Mouse (Mus musculus): ENCODE results near the gene Mertk. TPM values are rescaled to one million over a fixed set of nuclear protein-coding genes. Genes with fewer than 3 reads are reported as not detected.

Mertk gene
- polyA plus RNA-seq, 1 experiment from 2014 or later: 4.9 TPM

GRCm38 (mm10) chr2:128818956-128819643 is 120.3 kb downstream of the Mertk start:
- 17% methylated on average over 14 of the region's 14 CpGs for whole genome bisulfite sequencing
- H3K27ac ChIP-seq (replicated peaks in 1 of 2; ENCODE audit: control insufficient read depth in 1 of 2, insufficient read depth in 1 of 2, low read depth in 2 of 2, low read length in 2 of 2): peak overlapping the region; percentile 86 to 92
- peak overlapping the region; percentile 79 for H3K9ac ChIP-seq (ENCODE audit: low read length)
- no peaks in the 10 kb centered on the region for H3K9me3 ChIP-seq (ENCODE audit: control insufficient read depth, low read length)
- no peaks in the 10 kb centered on the region for H3K27me3 ChIP-seq (ENCODE audit: control insufficient read depth, insufficient read depth, low read length)
- H3K36me3 ChIP-seq (ENCODE audit: control insufficient read depth, insufficient read depth, low read length): 0 out of 2 replicates have a peak, but pooled peaks cover 3% of the 10 kb centered on the region
- no peak for ATAC-seq (ENCODE audit: insufficient number of reproducible peaks, insufficient read depth, low FRiP score, low read depth)
- H3K4me3 ChIP-seq (ENCODE audit: control insufficient read depth in 1 of 2, insufficient read depth in 1 of 2, low read depth in 1 of 2, low read length in 2 of 2): peak overlapping the region; percentile 76 to 87
- peaks cover 3 to 11% of the 10 kb centered on the region in 2 experiments; a peak in 3 of 4 replicates for H3K4me1 ChIP-seq (ENCODE audit: control insufficient read depth in 2 of 2, insufficient read depth in 2 of 2, low read length in 2 of 2)
- peak overlapping the region; percentile 80 for H3K4me2 ChIP-seq (ENCODE audit: low read length)

GRCm38 (mm10) chr2:128820631-128821030 is 121.9 kb downstream of the Mertk start:
- Histone ChIP-seq H3K4me2 (ENCODE audit: low read length) (no peak overlapping the region), H3K9ac (ENCODE audit: low read length) (no peak overlapping the region), H3K4me1 (ENCODE audit: control insufficient read depth in 2 of 2, insufficient read depth in 2 of 2, low read length in 2 of 2) (peaks cover 0 to 11% of the 10 kb centered on the region in 2 experiments; a peak in 2 of 4 replicates), H3K36me3 (ENCODE audit: control insufficient read depth, insufficient read depth, low read length) (0 out of 2 replicates have a peak, but pooled peaks cover 5% of the 10 kb centered on the region), H3K27ac (replicated peaks in 1 of 2; ENCODE audit: control insufficient read depth in 1 of 2, insufficient read depth in 1 of 2, low read depth in 2 of 2, low read length in 2 of 2) (no peak overlapping the region), H3K4me3 (ENCODE audit: control insufficient read depth in 1 of 2, insufficient read depth in 1 of 2, low read depth in 1 of 2, low read length in 2 of 2) (no peak overlapping the region), H3K27me3 (ENCODE audit: control insufficient read depth, insufficient read depth, low read length) (no peaks in the 10 kb centered on the region), H3K9me3 (ENCODE audit: control insufficient read depth, low read length) (no peaks in the 10 kb centered on the region)
- ATAC-seq (ENCODE audit: insufficient number of reproducible peaks, insufficient read depth, low FRiP score, low read depth): no peak
- 81% methylated on average over 2 of the region's 2 CpGs for WGBS

- Histone ChIP-seq H3K9me3 (ENCODE audit: control insufficient read depth, low read length) (no peaks in the 10 kb centered on the region), H3K36me3 (ENCODE audit: control insufficient read depth, insufficient read depth, low read length) (peaks cover 30% of the 10 kb centered on the region), H3K4me3 (ENCODE audit: control insufficient read depth in 1 of 2, insufficient read depth in 1 of 2, low read depth in 1 of 2, low read length in 2 of 2) (no peak overlapping the region), H3K4me1 (ENCODE audit: control insufficient read depth in 2 of 2, insufficient read depth in 2 of 2, low read length in 2 of 2) (peaks cover 0 to 8% of the 10 kb centered on the region in 2 experiments; a peak in 2 of 4 replicates), H3K27me3 (ENCODE audit: control insufficient read depth, insufficient read depth, low read length) (no peaks in the 10 kb centered on the region), H3K4me2 (ENCODE audit: low read length) (no peak overlapping the region), H3K27ac (replicated peaks in 1 of 2; ENCODE audit: control insufficient read depth in 1 of 2, insufficient read depth in 1 of 2, low read depth in 2 of 2, low read length in 2 of 2) (no peak overlapping the region), H3K9ac (ENCODE audit: low read length) (no peak overlapping the region)
- ATAC-seq (ENCODE audit: insufficient number of reproducible peaks, insufficient read depth, low FRiP score, low read depth): no peak
- 85% methylated on average over 5 of the region's 5 CpGs for WGBS
Measured at GRCm38 (mm10) chr2:128823893-128824292, 125.1 kb downstream of the Mertk start.

GRCm38 (mm10) chr2:128827787-128828186 is 129.0 kb downstream of the Mertk start:
- ATAC-seq (ENCODE audit: insufficient number of reproducible peaks, insufficient read depth, low FRiP score, low read depth): no peak
- no peak overlapping the region for H3K4me2 ChIP-seq (ENCODE audit: low read length)
- H3K4me3 ChIP-seq (ENCODE audit: control insufficient read depth in 1 of 2, insufficient read depth in 1 of 2, low read depth in 1 of 2, low read length in 2 of 2): no peak overlapping the region
- H3K27me3 ChIP-seq (ENCODE audit: control insufficient read depth, insufficient read depth, low read length): no peaks in the 10 kb centered on the region
- no peaks in the 10 kb centered on the region for H3K4me1 ChIP-seq (ENCODE audit: control insufficient read depth in 2 of 2, insufficient read depth in 2 of 2, low read length in 2 of 2)
- peaks cover 67% of the 10 kb centered on the region for H3K36me3 ChIP-seq (ENCODE audit: control insufficient read depth, insufficient read depth, low read length)
- no peak overlapping the region for H3K27ac ChIP-seq (replicated peaks in 1 of 2; ENCODE audit: control insufficient read depth in 1 of 2, insufficient read depth in 1 of 2, low read depth in 2 of 2, low read length in 2 of 2)
- no peaks in the 10 kb centered on the region for H3K9me3 ChIP-seq (ENCODE audit: control insufficient read depth, low read length)
- H3K9ac ChIP-seq (ENCODE audit: low read length): no peak overlapping the region
- WGBS: 86% methylated on average over 1 of the region's 1 CpGs

- Histone ChIP-seq H3K9me3 (ENCODE audit: control insufficient read depth, low read length) (no peaks in the 10 kb centered on the region), H3K4me1 (ENCODE audit: control insufficient read depth in 2 of 2, insufficient read depth in 2 of 2, low read length in 2 of 2) (no peaks in the 10 kb centered on the region), H3K9ac (ENCODE audit: low read length) (no peak overlapping the region), H3K27me3 (ENCODE audit: control insufficient read depth, insufficient read depth, low read length) (no peaks in the 10 kb centered on the region), H3K4me3 (ENCODE audit: control insufficient read depth in 1 of 2, insufficient read depth in 1 of 2, low read depth in 1 of 2, low read length in 2 of 2) (no peak overlapping the region), H3K4me2 (ENCODE audit: low read length) (no peak overlapping the region), H3K27ac (replicated peaks in 1 of 2; ENCODE audit: control insufficient read depth in 1 of 2, insufficient read depth in 1 of 2, low read depth in 2 of 2, low read length in 2 of 2) (no peak overlapping the region), H3K36me3 (ENCODE audit: control insufficient read depth, insufficient read depth, low read length) (peaks cover 92% of the 10 kb centered on the region)
- no peak for ATAC-seq (ENCODE audit: insufficient number of reproducible peaks, insufficient read depth, low FRiP score, low read depth)
- 72% methylated on average over 3 of the region's 3 CpGs for WGBS
Measured at GRCm38 (mm10) chr2:128832611-128833010, 133.9 kb downstream of the Mertk start.

- H3K36me3 ChIP-seq (ENCODE audit: control insufficient read depth, insufficient read depth, low read length): peaks cover 92% of the 10 kb centered on the region
- WGBS: 83% methylated on average over 2 of the region's 2 CpGs
- H3K9me3 ChIP-seq (ENCODE audit: control insufficient read depth, low read length): no peaks in the 10 kb centered on the region
- H3K4me3 ChIP-seq (ENCODE audit: control insufficient read depth in 1 of 2, insufficient read depth in 1 of 2, low read depth in 1 of 2, low read length in 2 of 2): no peak overlapping the region
- H3K9ac ChIP-seq (ENCODE audit: low read length): no peak overlapping the region
- no peaks in the 10 kb centered on the region for H3K27me3 ChIP-seq (ENCODE audit: control insufficient read depth, insufficient read depth, low read length)
- H3K27ac ChIP-seq (replicated peaks in 1 of 2; ENCODE audit: control insufficient read depth in 1 of 2, insufficient read depth in 1 of 2, low read depth in 2 of 2, low read length in 2 of 2): no peak overlapping the region
- H3K4me2 ChIP-seq (ENCODE audit: low read length): no peak overlapping the region
- no peak for ATAC-seq (ENCODE audit: insufficient number of reproducible peaks, insufficient read depth, low FRiP score, low read depth)
- no peaks in the 10 kb centered on the region for H3K4me1 ChIP-seq (ENCODE audit: control insufficient read depth in 2 of 2, insufficient read depth in 2 of 2, low read length in 2 of 2)
Measured at GRCm38 (mm10) chr2:128833035-128833434, 134.3 kb downstream of the Mertk start.

- H3K9me3 ChIP-seq (ENCODE audit: control insufficient read depth, low read length): no peaks in the 10 kb centered on the region
- no peak overlapping the region for H3K27ac ChIP-seq (replicated peaks in 1 of 2; ENCODE audit: control insufficient read depth in 1 of 2, insufficient read depth in 1 of 2, low read depth in 2 of 2, low read length in 2 of 2)
- WGBS: 92% methylated on average over 2 of the region's 2 CpGs
- ATAC-seq (ENCODE audit: insufficient number of reproducible peaks, insufficient read depth, low FRiP score, low read depth): no peak
- peaks cover 90% of the 10 kb centered on the region for H3K36me3 ChIP-seq (ENCODE audit: control insufficient read depth, insufficient read depth, low read length)
- no peaks in the 10 kb centered on the region for H3K4me1 ChIP-seq (ENCODE audit: control insufficient read depth in 2 of 2, insufficient read depth in 2 of 2, low read length in 2 of 2)
- no peak overlapping the region for H3K4me3 ChIP-seq (ENCODE audit: control insufficient read depth in 1 of 2, insufficient read depth in 1 of 2, low read depth in 1 of 2, low read length in 2 of 2)
- no peak overlapping the region for H3K4me2 ChIP-seq (ENCODE audit: low read length)
- no peak overlapping the region for H3K9ac ChIP-seq (ENCODE audit: low read length)
- no peaks in the 10 kb centered on the region for H3K27me3 ChIP-seq (ENCODE audit: control insufficient read depth, insufficient read depth, low read length)
Measured at GRCm38 (mm10) chr2:128833435-128833834, 134.7 kb downstream of the Mertk start.

GRCm38 (mm10) chr2:128837531-128837930 is 138.8 kb downstream of the Mertk start:
- H3K27me3 ChIP-seq (ENCODE audit: control insufficient read depth, insufficient read depth, low read length): no peaks in the 10 kb centered on the region
- H3K9me3 ChIP-seq (ENCODE audit: control insufficient read depth, low read length): no peaks in the 10 kb centered on the region
- H3K4me1 ChIP-seq (ENCODE audit: control insufficient read depth in 2 of 2, insufficient read depth in 2 of 2, low read length in 2 of 2): no peaks in the 10 kb centered on the region
- no peak overlapping the region for H3K4me2 ChIP-seq (ENCODE audit: low read length)
- H3K36me3 ChIP-seq (ENCODE audit: control insufficient read depth, insufficient read depth, low read length): peaks cover 76% of the 10 kb centered on the region
- no peak overlapping the region for H3K9ac ChIP-seq (ENCODE audit: low read length)
- H3K27ac ChIP-seq (replicated peaks in 1 of 2; ENCODE audit: control insufficient read depth in 1 of 2, insufficient read depth in 1 of 2, low read depth in 2 of 2, low read length in 2 of 2): no peak overlapping the region
- 92% methylated on average over 8 of the region's 8 CpGs for WGBS
- no peak overlapping the region for H3K4me3 ChIP-seq (ENCODE audit: control insufficient read depth in 1 of 2, insufficient read depth in 1 of 2, low read depth in 1 of 2, low read length in 2 of 2)
- no peak for ATAC-seq (ENCODE audit: insufficient number of reproducible peaks, insufficient read depth, low FRiP score, low read depth)

Data from heart, embryonic 14.5 days (tissue).